In genomic region chr6:61206042-61206441, GRCm38 (mm10) we compare ENCODE assay signal across 24 mouse cellular contexts. TPM values are rescaled to one million over a fixed set of nuclear protein-coding genes. Genes with fewer than 3 reads are reported as not detected.
A peak's percentile ranks its signal among the peaks of the same experiment; 100 is the strongest.
DNase-seq lines count a peak whose midpoint lies in the region; ATAC-seq and TF ChIP-seq lines count a peak whose summit lies in the region.
"Had no signal": no experiment of that assay in that cellular context is flagged by ENCODE, and none has a peak within 500 bp of the region (broad histone marks: within the 10 kb centered on the region; RNA-seq: fewer than 3 reads in every experiment).

No protein-coding gene starts in this region.

- peak; percentile 52; the same call in 1 of the 2 replicates for ATAC-seq in kidney, embryonic 15.5 days (replicated peaks; ENCODE audit: low FRiP score)
- ATAC-seq in midbrain, embryonic 11.5 days (ENCODE audit: low FRiP score), result no peak
- ATAC-seq in midbrain, embryonic 14.5 days (ENCODE audit: low FRiP score, low TSS enrichment), result no peak
- ATAC-seq: forebrain, embryonic 14.5 days; forebrain, embryonic 16.5 days had no signal

- H3K27me3 ChIP-seq in kidney, adult 2 months (replicated peaks; ENCODE audit: control insufficient read depth, insufficient read depth, low read length), result no peaks in the 10 kb centered on the region
- no peaks in the 10 kb centered on the region for H3K27me3 ChIP-seq in kidney, embryonic 15.5 days
- no peaks in the 10 kb centered on the region for H3K27me3 ChIP-seq in midbrain, embryonic 11.5 days (ENCODE audit: control insufficient read depth, insufficient read depth, low read length)
- no peaks in the 10 kb centered on the region for H3K27me3 ChIP-seq in midbrain, embryonic 14.5 days (ENCODE audit: control insufficient read depth, insufficient read depth, low read length)
- H3K27me3 ChIP-seq: embryonic facial prominence, embryonic 12.5 days; forebrain, embryonic 12.5 days had no signal

- H3K9me3 ChIP-seq in kidney, embryonic 15.5 days (replicated peaks), result no peaks in the 10 kb centered on the region
- no peaks in the 10 kb centered on the region for H3K9me3 ChIP-seq in midbrain, embryonic 11.5 days (ENCODE audit: control insufficient read depth, low read length)
- H3K9me3 ChIP-seq in midbrain, embryonic 14.5 days (ENCODE audit: control insufficient read depth, low read length), result no peaks in the 10 kb centered on the region
- H3K9me3 ChIP-seq: embryonic facial prominence, embryonic 10.5 days; embryonic facial prominence, embryonic 12.5 days; forebrain, embryonic 10.5 days; forebrain, embryonic 12.5 days had no signal

- H3K36me3 ChIP-seq in kidney, adult 2 months (ENCODE audit: control insufficient read depth, insufficient read depth, low read length), result no peaks in the 10 kb centered on the region
- no peaks in the 10 kb centered on the region for H3K36me3 ChIP-seq in kidney, embryonic 15.5 days
- H3K36me3 ChIP-seq in midbrain, embryonic 11.5 days (ENCODE audit: control insufficient read depth, insufficient read depth, low read length), result no peaks in the 10 kb centered on the region
- no peaks in the 10 kb centered on the region for H3K36me3 ChIP-seq in midbrain, embryonic 14.5 days (ENCODE audit: control insufficient read depth, insufficient read depth, low read length)
- H3K36me3 ChIP-seq: embryonic facial prominence, embryonic 10.5 days; embryonic facial prominence, embryonic 12.5 days; forebrain, embryonic 10.5 days; forebrain, embryonic 12.5 days had no signal

- no peak for TF ChIP-seq CTCF in kidney, adult 2 months (conservative IDR thresholded peaks at IDR 0.05; ENCODE audit: insufficient read depth, insufficient read length, low read depth, low read length)

- no peak overlapping the region for H3K9ac ChIP-seq in kidney, embryonic 15.5 days
- H3K9ac ChIP-seq in midbrain, embryonic 11.5 days (ENCODE audit: low read length), result no peak overlapping the region
- H3K9ac ChIP-seq in midbrain, embryonic 14.5 days (replicated peaks; ENCODE audit: low read length), result no peak overlapping the region
- H3K9ac ChIP-seq: embryonic facial prominence, embryonic 12.5 days; forebrain, embryonic 12.5 days had no signal

- TF ChIP-seq POLR2A in kidney, adult 2 months (IDR thresholded peaks at IDR 0.05; ENCODE audit: low read depth, low read length), result no peak

- no peak overlapping the region for H3K4me2 ChIP-seq in kidney, embryonic 15.5 days
- H3K4me2 ChIP-seq in midbrain, embryonic 11.5 days, result no peak overlapping the region
- no peak overlapping the region for H3K4me2 ChIP-seq in midbrain, embryonic 14.5 days (ENCODE audit: low read length)
- H3K4me2 ChIP-seq: embryonic facial prominence, embryonic 12.5 days; forebrain, embryonic 12.5 days had no signal

- peak; percentile 24 for DNase-seq in kidney, adult 2 months
- no peak for DNase-seq in kidney, adult 11 months
- no peak for DNase-seq in kidney, adult 18-20 months
- DNase-seq in midbrain, embryonic 11.5 days (ENCODE audit: low spot score, missing footprints), result peak; percentile 41
- no peak for DNase-seq in midbrain, embryonic 14.5 days
- peak; percentile 25 for DNase-seq in 3T3-L1 (ENCODE audit: low read depth, low spot score)
- no peak for DNase-seq in heart, postnatal 25 days (ENCODE audit: low spot score)
- DNase-seq: adrenal gland, adult 2 months; adrenal gland, postnatal 10 days; adrenal gland, postnatal 25 days; cerebellum, adult 11 months; cerebellum, adult 18-20 months; cerebellum, adult 8-10 months; cerebellum, postnatal 10 days; cerebellum, postnatal 25 days had no signal

- intact Hi-C loops in heart, postnatal 25 days (cut with DNase I), result no loop called here

- H3K4me3 ChIP-seq in kidney, adult 2 months (ENCODE audit: insufficient read depth, low read depth, low read length), result no peak overlapping the region
- no peak overlapping the region for H3K4me3 ChIP-seq in kidney, embryonic 15.5 days (replicated peaks)
- no peak overlapping the region for H3K4me3 ChIP-seq in midbrain, embryonic 11.5 days (ENCODE audit: low read depth, low read length)
- no peak overlapping the region for H3K4me3 ChIP-seq in midbrain, embryonic 14.5 days (replicated peaks; ENCODE audit: low read depth, low read length)
- H3K4me3 ChIP-seq: embryonic facial prominence, embryonic 10.5 days; embryonic facial prominence, embryonic 12.5 days; erythroblast, embryonic 14.5 days; forebrain, embryonic 10.5 days; forebrain, embryonic 12.5 days had no signal

- 16% methylated on average over 1 of the region's 1 CpGs for WGBS in kidney, adult 2 months
- 18% methylated on average over 1 of the region's 1 CpGs for WGBS in kidney, embryonic 15.5 days
- 23% methylated on average over 1 of the region's 1 CpGs for WGBS in midbrain, embryonic 11.5 days
- 21% methylated on average over 1 of the region's 1 CpGs for WGBS in midbrain, embryonic 14.5 days

- peaks cover 9% of the 10 kb centered on the region for H3K4me1 ChIP-seq in kidney, adult 2 months (ENCODE audit: control insufficient read depth, insufficient read depth, low read length)
- peaks cover 7% of the 10 kb centered on the region for H3K4me1 ChIP-seq in kidney, embryonic 15.5 days
- peaks cover 4% of the 10 kb centered on the region for H3K4me1 ChIP-seq in midbrain, embryonic 11.5 days (ENCODE audit: control insufficient read depth, insufficient read depth, low read length)
- H3K4me1 ChIP-seq in midbrain, embryonic 14.5 days (ENCODE audit: control insufficient read depth, insufficient read depth, low read length), result peaks cover 9% of the 10 kb centered on the region
- H3K4me1 ChIP-seq: embryonic facial prominence, embryonic 12.5 days had no signal

- H3K27ac ChIP-seq in kidney, adult 2 months (ENCODE audit: insufficient read depth, low read depth, low read length), result no peak overlapping the region
- no peak overlapping the region for H3K27ac ChIP-seq in kidney, embryonic 15.5 days
- H3K27ac ChIP-seq in midbrain, embryonic 11.5 days (ENCODE audit: low read depth, low read length), result no peak overlapping the region
- H3K27ac ChIP-seq in midbrain, embryonic 14.5 days (replicated peaks; ENCODE audit: low read depth, low read length), result no peak overlapping the region
- H3K27ac ChIP-seq: embryonic facial prominence, embryonic 10.5 days; embryonic facial prominence, embryonic 12.5 days; forebrain, embryonic 10.5 days; forebrain, embryonic 12.5 days had no signal

RNA-seq across cellular contexts. Expression of gene Ccser1, which starts 25.9 kb away (rescaled TPM):
- 4.2 and 5.1 TPM in 2 replicates for polyA plus RNA-seq in kidney, adult 2 months (2012; rRNA removed)
- 17.0 TPM in 2 replicates for polyA plus RNA-seq in kidney, embryonic 15.5 days (2015; fragmentation: Nextera tagmentation; extraction: Ambion mirVana)
- 5.7 and 6.1 TPM in 2 replicates for polyA plus RNA-seq in midbrain, embryonic 11.5 days (2014; fragmentation: Nextera tagmentation; extraction: Ambion mirVana)
- polyA plus RNA-seq in midbrain, embryonic 14.5 days (2014; fragmentation: Nextera tagmentation; extraction: Ambion mirVana), result 18.7 and 23.5 TPM in 2 replicates
- 1 to 10 TPM; 1.7 to 1.8 TPM for total RNA-seq in heart, postnatal 25 days (2021)
- total RNA-seq: MEL had no signal
- polyA plus RNA-seq: erythroblast, embryonic 14.5 days had no signal

Comparison
In these comparisons a context has a peak if more than half of its experiments do, and no peak if none do; other contexts are left out.
1. DNase-seq: peak in kidney, adult 2 months (single experiment), midbrain, embryonic 11.5 days (single experiment) and 3T3-L1 (single experiment); none in kidney, adult 11 months (single experiment), kidney, adult 18-20 months (single experiment), midbrain, embryonic 14.5 days (single experiment) and heart, postnatal 25 days (single experiment).